Mouse (Mus musculus): ENCODE measurements at regions not wholly inside any gene's neighbourhood (a gene's known extent, or its start where the extent isn't known, plus 50 kb on each side); places are given as distances from the start of the nearest gene placed in this dataset.

- TF ChIP-seq CTCF (IDR thresholded peaks at IDR 0.05; ENCODE audit: low read depth, low read length) (no peak), GATA1 (IDR thresholded peaks at IDR 0.05; ENCODE audit: borderline replicate concordance, low read length) (no peak), GATA2 (IDR thresholded peaks at IDR 0.05; ENCODE audit: borderline replicate concordance, low read depth, low read length) (no peak)
Measured at GRCm38 (mm10) chr3:41453525-41453924, 102.0 kb upstream of the Jade1 start.
